Mouse (Mus musculus) liver, embryonic 13.5 days (tissue): ENCODE measurements around the gene Ndrg2. TPM values are rescaled to one million over a fixed set of nuclear protein-coding genes. Genes with fewer than 3 reads are reported as not detected.

Source experiments
- ATAC-seq: fragments of 200-750 bp; cut with Nextera tagmentation; 2 replicates; pipeline ENCODE4 v1.8.0; 2017; ENCODE audit warnings: low read depth, mild to moderate bottlenecking, moderate number of reproducible peaks, moderate library complexity
- DNase-seq: peaks from one replicate; pipeline ENCODE4 v3.0.0; 2022
- H3K27ac ChIP-seq: fragments of 300-500 bp; sonication (generic); 2 replicates; pipeline ENCODE4 v1.5.1; 2015; ENCODE audit warnings: moderate library complexity, mild to moderate bottlenecking, inconsistent platforms
- H3K27me3 ChIP-seq: fragments of 300-500 bp; sonication (generic); 2 replicates; pipeline ENCODE4 v1.6.1; 2015; ENCODE audit warnings: mild to moderate bottlenecking, inconsistent platforms
- H3K36me3 ChIP-seq: fragments of 300-500 bp; sonication (generic); 2 replicates; pipeline ENCODE4 v1.6.1; 2015; ENCODE audit warnings: mild to moderate bottlenecking, inconsistent platforms
- H3K4me1 ChIP-seq: fragments of 300-500 bp; sonication (generic); replicated peaks from 2 replicates; pipeline ENCODE4 v1.6.1; 2015; ENCODE audit warnings: inconsistent platforms
- H3K4me2 ChIP-seq: fragments of 300-500 bp; sonication (generic); 2 replicates; pipeline ENCODE4 v1.6.1; 2015; ENCODE audit warnings: inconsistent platforms, mild to moderate bottlenecking, moderate library complexity
- H3K4me3 ChIP-seq: fragments of 300-500 bp; sonication (generic); replicated peaks from 2 replicates; pipeline ENCODE4 v1.5.1; 2015; ENCODE audit warnings: mild to moderate bottlenecking, inconsistent platforms
- H3K9ac ChIP-seq: fragments of 300-500 bp; sonication (generic); 2 replicates; pipeline ENCODE4 v1.6.1; 2015; ENCODE audit warnings: mild to moderate bottlenecking, inconsistent platforms
- H3K9me3 ChIP-seq: fragments of 300-500 bp; sonication (generic); replicated peaks from 2 replicates; pipeline ENCODE4 v1.6.1; 2016; ENCODE audit warnings: inconsistent platforms
- WGBS: fragments of 180-500 bp; shearing (Covaris S2); methylation state at CpG from one replicate; pipeline ENCODE4 v1.1.7; 2015; ENCODE audit not compliant: insufficient replicate concordance; 5-methylcytosine and 5-hydroxymethylcytosine counted together
- polyA plus RNA-seq: library from polyadenylated mRNA; unstranded; fragments of >200 nt; fragmentation: Nextera tagmentation; extraction: Ambion mirVana; gene quantifications from 2 replicates; pipeline ENCODE4 v1.2.1, GENCODE M21; 2015

The Ndrg2 gene
- polyA plus RNA-seq, 1 experiment from 2014 or later, result 16.1 TPM

DNA sequence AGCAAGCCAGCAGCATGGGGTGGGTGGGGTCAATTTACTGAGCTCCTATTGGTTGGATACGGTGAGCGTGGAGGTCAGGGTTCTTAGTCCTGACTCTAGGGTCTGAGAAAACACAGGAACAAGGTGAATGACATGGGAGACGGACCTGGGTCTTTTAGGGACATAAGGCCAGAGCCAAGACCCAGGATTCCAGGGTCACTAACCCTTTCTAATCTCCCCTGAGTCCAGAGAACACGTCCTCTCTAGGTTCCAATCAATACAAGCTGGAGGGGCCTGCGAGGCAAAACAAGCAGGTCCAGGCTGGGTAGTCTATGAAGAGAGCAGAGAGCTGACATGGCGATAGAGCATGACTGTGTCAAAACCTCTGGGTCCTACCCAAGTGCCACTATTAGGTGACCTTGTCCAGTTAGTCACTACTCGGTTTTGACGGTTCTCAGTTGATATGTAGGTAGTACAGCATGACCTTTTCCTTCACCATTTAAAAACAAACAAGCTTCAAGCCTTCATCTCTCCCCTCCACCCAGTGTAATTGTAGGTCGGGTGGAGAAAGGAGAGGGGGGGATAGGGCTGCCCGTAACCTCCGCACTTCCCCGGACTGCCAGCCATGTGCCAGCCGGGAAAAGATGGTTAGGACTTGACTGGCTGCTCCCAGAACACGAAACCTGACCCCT lies 1.4 kb downstream of the Ndrg2 start:
- Histone ChIP-seq H3K4me1 (peaks cover 44% of the 10 kb centered on the region), H3K4me3 (peak overlapping the region; percentile 63), H3K27me3 (peaks cover 27% of the 10 kb centered on the region), H3K36me3 (no peaks in the 10 kb centered on the region), H3K9me3 (no peaks in the 10 kb centered on the region), H3K4me2 (peak overlapping the region; percentile 91), H3K27ac (peak overlapping the region; percentile 34; the same call in 1 of the 2 replicates), H3K9ac (peak overlapping the region; percentile 68)
- ATAC-seq (0 out of 2 replicates have a peak, but pooled peaks have one; percentile 27), DNase-seq (no peak)
- 13% methylated on average over 14 of the region's 14 CpGs for WGBS

DNA sequence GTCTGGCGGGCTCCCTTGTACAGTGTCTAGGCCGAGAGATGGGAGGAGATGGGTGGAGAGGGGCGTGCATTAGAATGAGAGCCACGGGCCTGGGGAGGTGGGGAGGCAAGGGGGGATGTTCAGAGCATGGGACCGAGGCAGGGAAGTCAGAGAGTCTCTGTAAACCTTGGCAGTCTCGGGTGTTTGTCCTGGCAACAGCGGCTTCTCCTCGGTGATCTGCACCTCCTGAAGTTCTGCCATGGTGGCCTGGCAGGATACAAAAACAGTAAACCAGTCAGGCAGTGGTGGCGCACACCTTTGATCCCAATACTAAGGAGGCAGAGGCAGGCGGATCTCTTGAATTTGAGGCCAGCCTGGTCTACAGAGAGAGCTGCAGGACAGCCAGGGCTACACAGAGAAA lies 2.7 kb downstream of the Ndrg2 start:
- no peak for DNase-seq
- no peaks in the 10 kb centered on the region for H3K36me3 ChIP-seq
- H3K4me3 ChIP-seq, result no peak overlapping the region
- ATAC-seq, result no peak
- 71% methylated on average over 10 of the region's 10 CpGs for WGBS
- H3K4me1 ChIP-seq, result peaks cover 56% of the 10 kb centered on the region
- H3K9ac ChIP-seq, result no peak overlapping the region
- peaks cover 27% of the 10 kb centered on the region for H3K27me3 ChIP-seq
- H3K9me3 ChIP-seq, result no peaks in the 10 kb centered on the region
- no peak overlapping the region for H3K27ac ChIP-seq
- H3K4me2 ChIP-seq, result no peak overlapping the region

DNA sequence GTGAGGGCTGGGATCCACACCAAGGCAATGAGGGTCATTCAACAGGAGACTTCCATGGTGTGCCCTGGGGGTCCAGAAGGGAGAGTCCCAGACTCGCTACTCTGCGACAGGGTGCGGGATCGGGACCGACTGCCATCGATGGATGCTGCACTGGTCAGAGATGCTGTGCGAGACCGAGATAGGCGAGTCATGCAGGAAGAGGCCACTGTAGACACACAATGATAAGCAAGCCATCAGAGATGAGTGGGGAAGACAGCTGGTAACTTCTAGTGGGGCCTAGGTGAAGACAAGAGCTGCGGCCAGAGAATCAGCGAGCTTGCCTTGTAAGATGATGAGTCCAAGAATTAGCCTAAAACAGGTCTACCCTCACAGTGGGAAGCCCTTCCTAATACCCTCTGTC lies 7.9 kb downstream of the Ndrg2 start:
- peak; percentile 82 for ATAC-seq
- Histone ChIP-seq H3K9me3 (no peaks in the 10 kb centered on the region), H3K9ac (0 out of 2 replicates have a peak overlapping the region, but pooled peaks have one; percentile 18), H3K4me1 (peaks cover 34% of the 10 kb centered on the region), H3K4me2 (peak overlapping the region; percentile 39), H3K27me3 (0 out of 2 replicates have a peak, but pooled peaks cover 3% of the 10 kb centered on the region), H3K27ac (peak overlapping the region; percentile 40; the same call in 1 of the 2 replicates), H3K4me3 (no peak overlapping the region), H3K36me3 (no peaks in the 10 kb centered on the region)
- no peak for DNase-seq
- 16% methylated on average over 11 of the region's 11 CpGs for WGBS

DNA sequence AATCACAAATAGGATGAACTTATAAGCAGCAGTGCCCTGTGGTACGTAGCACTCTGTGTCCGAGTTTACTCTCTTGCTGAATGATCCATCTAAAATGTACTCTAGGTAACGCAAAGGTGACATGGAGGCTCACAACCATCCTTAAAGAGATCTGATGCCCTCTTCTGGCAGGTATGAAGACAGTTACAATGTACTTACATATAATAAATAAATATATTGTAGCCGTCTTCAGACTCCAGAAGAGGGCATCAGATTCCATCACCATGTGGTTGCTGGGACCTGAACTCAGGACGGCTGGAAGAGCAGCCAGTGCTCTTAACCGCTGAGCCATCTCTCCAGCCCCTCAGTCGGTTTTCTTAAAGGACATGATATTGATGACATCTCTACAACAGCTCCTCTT lies 9.3 kb downstream of the Ndrg2 start:
- ATAC-seq (no peak), DNase-seq (no peak)
- 55% methylated on average over 7 of the region's 7 CpGs for WGBS
- Histone ChIP-seq H3K36me3 (no peaks in the 10 kb centered on the region), H3K4me1 (peaks cover 34% of the 10 kb centered on the region), H3K9me3 (no peaks in the 10 kb centered on the region), H3K27ac (no peak overlapping the region), H3K9ac (no peak overlapping the region), H3K27me3 (no peaks in the 10 kb centered on the region), H3K4me3 (no peak overlapping the region), H3K4me2 (no peak overlapping the region)

DNA sequence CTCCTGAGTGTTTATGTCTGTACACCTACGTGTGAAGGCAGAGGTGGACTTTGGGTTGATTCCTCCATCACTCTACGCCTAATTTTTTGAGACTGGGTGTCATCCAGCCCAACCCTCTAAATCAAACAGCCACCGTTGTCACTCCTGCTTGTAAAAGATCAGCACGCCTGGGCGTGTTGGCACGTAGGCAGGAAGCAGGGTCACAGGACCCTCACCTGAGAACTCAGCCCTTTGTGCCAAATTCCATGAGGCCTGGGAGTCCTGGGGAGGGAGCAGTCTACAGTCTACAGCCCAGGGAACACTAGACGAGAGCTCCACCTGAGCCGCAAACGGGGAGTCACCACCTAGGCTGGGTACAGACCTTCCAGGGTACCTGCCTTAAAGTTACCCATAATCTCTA lies 10.2 kb downstream of the Ndrg2 start:
- no peaks in the 10 kb centered on the region for H3K27me3 ChIP-seq
- DNase-seq (no peak), ATAC-seq (no peak)
- H3K4me2 ChIP-seq, result no peak overlapping the region
- H3K36me3 ChIP-seq, result no peaks in the 10 kb centered on the region
- no peaks in the 10 kb centered on the region for H3K9me3 ChIP-seq
- H3K4me1 ChIP-seq, result peaks cover 34% of the 10 kb centered on the region
- no peak overlapping the region for H3K27ac ChIP-seq
- H3K9ac ChIP-seq, result no peak overlapping the region
- no peak overlapping the region for H3K4me3 ChIP-seq
- 77% methylated on average over 9 of the region's 9 CpGs for WGBS

DNA sequence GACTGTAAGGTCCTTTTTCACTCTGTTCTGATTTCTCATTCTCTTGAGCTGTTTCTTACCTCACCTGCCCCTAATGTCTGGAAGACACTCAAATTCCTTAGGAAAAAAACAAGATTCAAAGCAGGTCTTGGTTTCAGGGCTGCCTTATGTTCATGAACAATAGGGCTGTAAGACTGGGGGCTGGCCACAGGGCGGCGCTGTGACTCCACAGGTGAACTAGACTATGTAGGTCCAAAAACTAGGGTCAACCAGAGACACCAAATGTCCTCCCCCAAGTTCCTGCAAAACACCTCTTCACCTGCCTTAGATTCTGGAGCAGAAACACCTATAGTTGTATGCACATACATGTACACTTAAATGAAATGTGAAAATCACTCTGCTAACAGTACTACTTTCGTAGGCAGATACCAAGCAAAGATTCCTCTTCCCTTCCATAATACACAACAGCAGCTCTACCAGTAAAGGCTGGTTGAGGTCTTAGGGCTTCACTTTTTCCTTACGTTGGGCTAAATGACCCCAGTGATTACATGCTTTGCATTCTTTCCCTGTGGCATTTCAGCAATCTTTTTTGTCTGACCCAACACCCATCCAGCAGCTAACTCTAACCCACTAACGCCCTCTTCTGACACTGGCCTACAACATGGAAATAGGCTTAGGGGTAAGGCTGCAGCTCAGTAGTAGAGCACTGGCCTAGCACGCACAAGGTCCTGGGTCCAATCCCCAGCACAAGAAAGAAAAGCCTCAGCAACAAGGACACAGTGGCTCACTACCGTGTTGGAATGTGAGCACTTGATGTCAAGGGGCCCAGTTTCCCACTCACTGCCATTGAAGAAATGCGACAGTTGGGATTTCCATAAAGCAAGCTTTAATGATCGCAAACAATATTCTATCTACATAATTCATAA lies 10.9 kb downstream of the Ndrg2 start:
- ATAC-seq, result no peak
- no peaks in the 10 kb centered on the region for H3K36me3 ChIP-seq
- no peaks in the 10 kb centered on the region for H3K27me3 ChIP-seq
- WGBS, result 57% methylated on average over 9 of the region's 9 CpGs
- no peak overlapping the region for H3K27ac ChIP-seq
- H3K4me2 ChIP-seq, result no peak overlapping the region
- no peaks in the 10 kb centered on the region for H3K9me3 ChIP-seq
- no peak overlapping the region for H3K4me3 ChIP-seq
- H3K9ac ChIP-seq, result no peak overlapping the region
- DNase-seq, result no peak
- H3K4me1 ChIP-seq, result peaks cover 27% of the 10 kb centered on the region

DNA sequence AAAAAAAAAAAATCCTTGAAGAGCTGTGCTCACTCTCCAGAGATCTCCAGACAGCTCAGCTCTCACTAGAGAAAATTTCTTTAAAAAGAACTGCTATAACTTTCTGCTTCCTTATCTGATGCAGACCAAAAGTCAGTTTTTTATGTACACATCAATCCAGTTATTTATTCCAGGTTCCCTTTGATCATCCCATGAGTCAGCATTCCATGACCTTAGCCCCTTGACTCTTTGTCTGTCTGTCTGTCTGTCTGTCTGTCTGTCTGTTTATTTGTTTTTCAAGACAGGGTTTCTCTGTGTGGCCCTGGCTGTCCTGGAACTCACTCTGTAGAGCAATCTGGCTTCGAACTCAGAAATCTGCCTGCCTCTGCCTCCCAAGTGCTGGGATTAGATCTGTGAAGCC lies 14.6 kb downstream of the Ndrg2 start:
- DNase-seq (no peak), ATAC-seq (no peak)
- H3K27me3 ChIP-seq, result no peaks in the 10 kb centered on the region
- peaks cover 12% of the 10 kb centered on the region for H3K4me1 ChIP-seq
- no peak overlapping the region for H3K9ac ChIP-seq
- 63% methylated on average over 1 of the region's 1 CpGs for WGBS
- no peaks in the 10 kb centered on the region for H3K36me3 ChIP-seq
- no peak overlapping the region for H3K4me2 ChIP-seq
- no peaks in the 10 kb centered on the region for H3K9me3 ChIP-seq
- H3K27ac ChIP-seq, result no peak overlapping the region
- H3K4me3 ChIP-seq, result no peak overlapping the region

DNA sequence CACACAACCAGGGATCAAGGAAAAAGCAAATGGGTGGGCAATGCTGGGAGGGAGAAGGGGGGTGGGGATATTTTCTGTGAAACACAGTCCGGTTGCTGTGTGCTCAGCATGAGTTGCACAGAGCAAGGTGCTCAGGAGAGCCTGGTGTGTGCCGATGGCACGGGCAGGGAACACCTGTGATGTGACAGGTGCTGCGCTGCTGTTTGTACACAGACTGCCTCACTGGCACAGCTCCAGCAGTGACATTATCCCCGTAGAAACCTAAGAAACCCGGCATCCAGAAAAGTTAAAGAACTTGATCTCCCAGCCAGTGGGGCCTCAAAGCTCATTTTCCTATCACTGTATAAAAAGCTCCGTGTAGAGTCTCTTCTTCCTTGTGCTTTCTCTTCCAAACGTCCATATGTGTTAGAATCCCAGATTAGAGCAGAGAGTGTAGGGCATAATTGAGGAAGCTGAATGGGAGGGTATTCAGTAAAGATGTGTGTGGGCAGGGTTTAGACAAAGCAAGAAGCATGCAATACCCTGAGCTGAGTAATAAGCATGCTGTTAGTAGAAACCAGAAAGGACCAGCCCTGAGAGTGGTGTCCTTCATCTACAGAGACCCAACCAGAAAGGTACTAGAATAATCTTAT lies 17.3 kb downstream of the Ndrg2 start:
- Histone ChIP-seq H3K4me2 (no peak overlapping the region), H3K4me1 (peaks cover 29% of the 10 kb centered on the region), H3K9me3 (no peaks in the 10 kb centered on the region), H3K4me3 (no peak overlapping the region), H3K27me3 (no peaks in the 10 kb centered on the region), H3K27ac (no peak overlapping the region), H3K36me3 (peaks cover 3% of the 10 kb centered on the region), H3K9ac (no peak overlapping the region)
- ATAC-seq, result no peak
- no peak for DNase-seq
- 66% methylated on average over 8 of the region's 8 CpGs for WGBS

DNA sequence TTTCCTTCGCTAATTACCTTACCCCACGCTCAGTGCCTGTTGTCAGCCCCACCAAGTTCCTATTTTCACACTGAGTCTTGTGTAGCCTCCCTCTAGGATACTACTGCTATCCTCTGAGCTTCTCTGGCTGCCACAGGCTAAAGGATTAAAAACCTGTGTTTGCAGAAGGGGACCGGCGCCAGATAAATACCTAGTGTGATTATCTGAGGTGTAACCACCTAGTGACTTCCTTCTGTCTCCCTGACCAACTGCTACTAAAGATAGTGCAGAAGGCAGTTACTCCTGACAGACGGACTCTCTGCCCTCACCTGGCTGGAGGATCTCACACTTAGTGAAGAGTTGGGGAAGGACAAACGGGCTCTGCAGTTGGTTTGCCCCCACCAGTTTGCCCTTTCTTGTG lies 17.9 kb downstream of the Ndrg2 start:
- H3K36me3 ChIP-seq, result peaks cover 9% of the 10 kb centered on the region
- H3K4me2 ChIP-seq, result no peak overlapping the region
- no peaks in the 10 kb centered on the region for H3K9me3 ChIP-seq
- no peak overlapping the region for H3K4me3 ChIP-seq
- peaks cover 29% of the 10 kb centered on the region for H3K4me1 ChIP-seq
- 40% methylated on average over 6 of the region's 6 CpGs for WGBS
- no peak for DNase-seq
- peak overlapping the region; percentile 2; the same call in 1 of the 2 replicates for H3K9ac ChIP-seq
- no peaks in the 10 kb centered on the region for H3K27me3 ChIP-seq
- ATAC-seq, result no peak
- no peak overlapping the region for H3K27ac ChIP-seq

DNA sequence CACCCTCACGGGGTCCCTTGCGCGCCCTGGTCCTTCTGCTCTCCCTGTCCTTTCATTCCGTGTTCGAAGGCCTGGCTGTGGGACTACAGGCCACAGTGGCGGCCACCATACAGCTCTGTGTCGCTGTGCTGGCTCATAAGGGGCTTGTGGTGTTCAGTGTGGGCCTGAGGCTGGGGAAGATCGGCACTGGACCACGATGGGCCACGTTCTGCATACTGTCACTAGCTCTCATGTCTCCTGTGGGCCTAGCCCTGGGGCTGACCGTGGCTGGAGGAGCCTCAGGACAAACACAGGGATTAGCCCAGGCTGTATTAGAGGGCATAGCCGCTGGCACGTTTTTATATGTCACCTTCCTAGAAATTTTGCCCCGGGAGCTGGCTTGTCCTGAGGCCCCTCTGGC lies 18.9 kb downstream of the Ndrg2 start:
- WGBS, result 67% methylated on average over 14 of the region's 14 CpGs
- Histone ChIP-seq H3K4me2 (no peak overlapping the region), H3K9me3 (no peaks in the 10 kb centered on the region), H3K4me1 (peaks cover 29% of the 10 kb centered on the region), H3K9ac (no peak overlapping the region), H3K4me3 (no peak overlapping the region), H3K36me3 (peaks cover 17% of the 10 kb centered on the region), H3K27ac (no peak overlapping the region), H3K27me3 (no peaks in the 10 kb centered on the region)
- DNase-seq (no peak), ATAC-seq (no peak)

DNA sequence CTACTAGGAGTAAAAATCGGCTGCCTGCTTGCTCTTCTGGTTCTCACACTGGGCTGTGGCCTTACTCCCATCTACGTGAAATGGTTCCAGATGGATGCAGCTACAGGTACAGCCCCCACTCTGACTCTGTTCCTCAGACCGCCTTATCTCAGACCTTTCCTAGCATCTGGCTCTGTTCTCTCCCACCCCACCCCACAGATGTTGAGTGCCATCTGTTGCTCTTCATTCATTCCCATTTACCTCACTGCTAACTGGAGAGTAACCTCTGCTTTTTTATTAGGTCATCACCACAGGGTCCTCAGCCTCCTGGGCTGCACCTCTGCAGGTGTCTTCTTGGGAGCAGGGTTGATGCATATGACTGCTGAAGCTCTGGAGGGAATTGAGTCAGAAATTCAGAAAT lies 20.1 kb downstream of the Ndrg2 start:
- WGBS, result 27% methylated on average over 3 of the region's 3 CpGs
- H3K4me2 ChIP-seq, result 0 out of 2 replicates have a peak overlapping the region, but pooled peaks have one; percentile 19

More for the DNA sequence above, 20.1 kb downstream of the Ndrg2 start:
- Histone ChIP-seq H3K27ac (no peak overlapping the region), H3K4me3 (no peak overlapping the region), H3K27me3 (no peaks in the 10 kb centered on the region), H3K9me3 (no peaks in the 10 kb centered on the region), H3K36me3 (peaks cover 30% of the 10 kb centered on the region), H3K4me1 (peaks cover 29% of the 10 kb centered on the region), H3K9ac (peak overlapping the region; percentile 10; the same call in 1 of the 2 replicates)
- DNase-seq, result no peak
- peak; percentile 74 for ATAC-seq
